Mouse (Mus musculus) kidney, postnatal 25 days (tissue): ENCODE measurements around the gene Kif7.
A peak's percentile ranks its signal among the peaks of the same experiment; 100 is the strongest.

ENCODE experiments used
- DNase-seq, 2 experiments: peaks; one replicate each; pipeline ENCODE4 v3.0.0; 2021; ENCODE audit warnings: mixed read lengths in 2 of 2

Kif7 gene

DNA sequence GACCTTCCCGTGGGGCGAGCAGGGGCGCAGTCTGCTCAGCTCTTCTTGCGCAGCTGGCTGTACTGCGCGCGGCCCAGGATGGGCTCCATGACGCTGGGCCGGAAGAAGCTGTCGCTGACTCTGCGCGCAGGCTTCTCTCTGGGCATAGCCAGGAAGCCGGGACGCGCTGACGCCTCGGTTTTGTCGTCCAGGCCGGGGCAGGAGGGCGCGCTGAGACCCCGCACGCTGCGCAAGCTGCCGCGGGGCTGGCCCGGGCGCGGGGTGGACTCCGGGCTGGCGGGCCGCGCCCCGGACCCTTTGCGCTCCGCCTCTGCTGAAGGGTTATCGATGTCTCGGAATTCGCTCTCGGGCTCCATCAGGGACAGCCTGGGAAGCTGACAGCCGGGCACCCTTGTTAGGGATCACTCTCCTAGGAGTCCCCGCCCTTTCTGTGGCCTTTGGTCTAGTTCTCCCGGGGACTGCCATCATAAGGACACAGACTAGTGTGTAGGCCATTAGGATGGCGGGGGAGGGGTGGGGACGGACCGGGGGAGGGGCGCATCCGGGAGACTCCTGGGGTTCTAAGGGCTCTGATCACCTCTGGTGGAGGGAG lies 6.0 kb upstream of the Kif7 start:
- DNase-seq = peak; percentile 52 to 70

GRCm38 (mm10) chr7:79710831-79711230 lies 4.7 kb downstream of the Kif7 start:
- peak in 1 of 2 experiments; percentile 35 for DNase-seq

DNA sequence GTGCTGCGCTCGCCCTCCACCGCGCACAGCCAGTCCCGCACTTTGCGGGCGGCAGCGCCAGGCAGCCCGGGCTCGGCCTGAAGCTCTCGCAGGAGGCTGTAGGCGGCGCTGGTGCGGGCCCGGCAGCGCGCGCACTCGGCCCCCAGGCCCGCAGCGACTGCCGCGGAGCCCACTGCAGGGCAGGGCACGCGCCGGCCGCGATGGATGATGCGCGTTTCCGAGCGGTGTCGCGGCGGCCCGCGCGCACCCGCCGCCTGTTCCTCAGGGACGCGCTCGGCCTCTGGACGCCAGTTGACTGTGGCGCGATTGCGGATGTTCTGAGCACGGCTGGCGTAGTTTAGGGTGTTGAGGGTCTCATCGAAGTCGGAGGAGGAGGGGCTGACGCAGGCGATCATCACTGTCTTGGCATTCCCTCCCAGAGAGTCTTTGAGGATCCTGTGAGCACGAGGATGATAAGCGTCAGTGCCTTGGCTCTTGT lies 5.4 kb downstream of the Kif7 start:
- DNase-seq = peak in 1 of 2 experiments; percentile 33

GRCm38 (mm10) chr7:79705210-79705609 lies 10.3 kb downstream of the Kif7 start:
- no peak for DNase-seq

DNA sequence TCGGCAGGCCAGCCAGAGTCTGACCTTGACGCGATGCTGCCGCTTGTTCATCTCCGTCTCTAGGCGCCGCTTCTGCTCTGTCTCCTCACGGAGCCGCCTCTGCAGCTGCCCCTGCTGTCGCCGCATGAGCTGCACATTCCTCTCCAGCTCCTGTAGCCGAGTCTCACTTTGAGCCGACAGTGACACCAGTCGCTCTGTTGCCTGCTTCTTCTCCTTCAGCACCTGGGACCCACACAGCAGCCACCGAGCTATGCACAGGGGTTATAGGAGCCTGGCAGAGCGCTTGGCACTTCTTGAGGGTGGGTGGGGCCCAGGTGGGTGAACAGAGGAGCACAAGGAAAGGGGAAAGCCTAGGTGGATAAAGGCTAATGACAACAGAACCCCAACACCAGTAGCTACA lies 12.8 kb downstream of the Kif7 start:
- DNase-seq = no peak

- no peak for DNase-seq
Measured at GRCm38 (mm10) chr7:79696495-79696894, 19.0 kb downstream of the Kif7 start.

DNA sequence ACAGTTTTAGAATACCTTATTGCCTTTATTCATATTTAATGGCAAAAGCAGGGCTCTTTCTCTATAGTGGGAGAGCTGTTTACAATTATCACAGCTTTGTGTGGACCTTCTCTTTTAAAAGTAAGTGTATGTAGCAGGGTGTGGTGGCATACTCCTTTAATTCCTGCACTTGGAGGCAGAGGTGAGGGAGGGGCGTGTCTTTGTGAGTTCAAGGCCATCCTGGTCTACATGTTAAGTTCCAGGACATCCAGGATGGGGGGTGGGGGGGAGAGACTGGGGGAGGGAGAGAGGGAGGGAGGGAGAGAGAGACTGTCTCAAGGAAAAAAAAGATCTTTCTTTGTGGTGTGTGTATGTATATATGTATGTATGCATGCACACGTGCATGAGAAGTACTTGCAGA lies 35.3 kb downstream of the Kif7 start:
- DNase-seq = no peak

GRCm38 (mm10) chr7:79679186-79679585 lies 36.3 kb downstream of the Kif7 start:
- DNase-seq = peak in 1 of 2 experiments; percentile 39

DNA sequence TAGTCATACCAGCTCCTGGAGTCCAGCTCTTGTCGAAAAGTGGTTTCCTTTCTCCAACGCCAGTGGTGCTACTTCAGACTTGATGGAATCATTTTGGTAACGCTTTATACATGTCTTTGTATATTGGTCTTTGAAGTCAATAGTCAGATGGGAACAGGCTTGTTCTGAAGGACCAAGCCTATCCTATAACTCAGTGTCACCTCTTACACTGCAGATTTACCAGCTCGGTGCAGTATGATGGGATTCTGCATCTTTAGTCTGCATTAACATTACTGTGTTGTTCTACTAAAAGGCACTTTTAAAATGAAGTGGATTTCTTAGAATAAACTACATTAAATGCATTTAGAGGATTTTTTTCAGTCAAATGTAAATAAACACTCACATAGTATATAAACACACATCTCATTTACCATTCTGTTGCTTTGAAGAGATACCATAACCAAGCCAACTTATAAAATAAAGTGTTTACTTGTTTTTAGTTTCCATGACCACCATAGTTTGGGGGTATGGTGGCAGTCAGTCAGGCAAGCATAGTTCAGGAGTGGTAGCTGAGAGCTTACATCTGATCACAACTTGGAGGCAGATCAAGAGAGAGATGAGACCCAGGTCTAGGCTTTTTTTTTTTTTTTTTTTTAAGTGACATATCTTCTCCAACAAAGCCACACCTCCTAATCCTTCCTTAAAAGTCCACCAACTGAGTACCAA lies 44.5 kb downstream of the Kif7 start:
- DNase-seq = no peak

GRCm38 (mm10) chr7:79666690-79667089 lies 48.8 kb downstream of the Kif7 start:
- no peak for DNase-seq

DNA sequence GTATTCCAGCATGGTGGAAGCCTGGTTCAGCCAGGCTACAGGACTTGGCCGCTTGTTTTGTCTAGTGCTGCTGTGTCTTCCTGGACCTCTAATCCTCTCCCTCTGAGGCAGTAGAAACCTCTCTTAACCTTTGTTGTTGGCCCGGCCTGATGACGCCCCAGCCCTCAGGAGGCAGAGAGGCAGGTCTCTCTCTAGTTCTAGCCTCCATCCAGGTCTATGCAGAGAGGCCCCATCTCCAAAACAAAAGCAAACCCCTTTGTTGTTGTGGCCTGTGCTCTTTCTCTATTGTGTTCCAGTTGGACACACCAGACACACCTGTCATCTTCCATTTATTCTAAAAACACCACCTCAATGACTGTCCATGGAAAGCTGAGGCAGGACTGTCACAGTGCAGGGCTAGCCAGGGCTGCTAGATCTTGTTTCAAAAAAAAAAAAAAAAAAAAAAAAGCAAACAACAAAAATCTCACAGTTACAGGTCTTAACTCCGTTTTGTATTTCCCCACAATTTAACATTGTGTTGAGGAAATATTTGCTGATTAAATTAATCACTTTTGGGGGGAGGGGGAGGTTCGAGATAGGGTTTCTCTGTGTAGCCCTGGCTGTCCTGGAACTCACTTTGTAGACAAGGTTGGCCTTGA lies 54.1 kb downstream of the Kif7 start:
- DNase-seq = no peak

GRCm38 (mm10) chr7:79660291-79661150 lies 55.0 kb downstream of the Kif7 start:
- no peak for DNase-seq

DNA sequence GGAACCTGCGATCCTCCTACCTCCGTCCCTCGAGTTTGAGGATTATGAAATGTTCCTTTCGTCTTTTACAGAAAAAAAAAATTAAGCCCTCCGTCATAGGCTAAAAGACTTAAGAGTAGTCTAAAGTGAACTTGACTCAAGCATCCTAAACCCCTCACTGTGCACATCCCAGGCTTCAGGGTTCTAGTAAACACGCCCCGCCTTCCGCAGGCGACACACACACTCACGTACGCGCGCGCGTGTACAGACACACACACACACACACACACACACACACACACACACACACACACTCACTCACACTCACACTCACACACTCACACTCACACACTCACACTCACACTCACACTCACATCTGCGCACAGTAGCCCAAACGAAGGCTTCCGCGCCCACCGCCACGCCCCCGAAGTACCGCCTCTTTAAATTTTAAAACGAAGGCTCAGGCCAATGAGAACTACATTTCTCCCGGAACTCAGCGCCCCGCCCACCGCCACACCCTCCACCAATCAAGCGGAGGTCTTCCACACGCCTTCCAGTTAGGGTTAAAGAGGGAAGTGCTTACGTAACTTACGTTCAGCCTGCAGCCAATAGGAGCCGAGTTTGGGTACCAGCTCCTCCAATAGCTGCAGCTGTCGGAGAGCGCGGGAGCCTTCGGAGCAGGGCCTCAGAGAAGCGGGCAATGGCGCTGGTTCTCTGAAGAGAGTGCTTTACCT lies 55.8 kb downstream of the Kif7 start, which contains the start of gene Ticrr:
Gene Ticrr, plus strand, starts transcription at position 619 of the 713 bp plus-strand sequence.
- peak; percentile 98 to 99 for DNase-seq

GRCm38 (mm10) chr7:79654586-79654985 lies 60.9 kb downstream of the Kif7 start:
- DNase-seq = no peak

- no peak for DNase-seq
Measured at GRCm38 (mm10) chr7:79654185-79654584, 61.3 kb downstream of the Kif7 start.

- DNase-seq = peak; percentile 49 to 79
Measured at GRCm38 (mm10) chr7:79649005-79649404, 66.5 kb downstream of the Kif7 start.
